Mouse (Mus musculus) mature B cell (primary cell): ENCODE measurements around the gene Gm30302.
"Not testable (repeated sequence)": the region's sequence is repeated elsewhere in the genome, so short reads cannot be mapped to it uniquely, and the experiment has no call there.

Experiments
- in situ Hi-C: fragments of 300-500 bp; cut with MboI; formaldehyde crosslinking; loops from 2 replicates; pipeline ENCODE4 v1.14.3; 2019

The Gm30302 gene

DNA sequence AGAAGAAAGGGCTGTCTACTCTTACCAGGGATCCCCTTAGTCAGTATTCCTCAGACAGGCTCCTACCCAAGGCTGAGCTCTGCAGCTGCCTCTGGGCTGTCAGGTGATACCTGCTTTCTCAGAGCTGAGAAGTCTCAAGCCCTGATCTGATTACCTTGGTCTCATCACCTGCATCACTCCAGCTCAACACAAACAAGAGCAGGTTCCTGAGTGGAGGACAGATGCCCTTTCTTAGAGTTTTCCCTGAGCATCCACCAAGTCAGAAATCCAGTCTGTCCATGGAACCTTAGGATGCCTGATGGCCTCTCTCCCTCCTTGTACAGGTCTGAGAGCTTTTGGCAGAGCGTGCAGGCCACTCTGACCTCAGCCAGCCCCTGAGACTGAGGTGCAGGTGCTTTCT is at the start of gene Gm30302:
Gene Gm30302, minus strand, starts transcription at position 101 of the 400 bp plus-strand sequence.
- in situ Hi-C loops, result no loop called here

DNA sequence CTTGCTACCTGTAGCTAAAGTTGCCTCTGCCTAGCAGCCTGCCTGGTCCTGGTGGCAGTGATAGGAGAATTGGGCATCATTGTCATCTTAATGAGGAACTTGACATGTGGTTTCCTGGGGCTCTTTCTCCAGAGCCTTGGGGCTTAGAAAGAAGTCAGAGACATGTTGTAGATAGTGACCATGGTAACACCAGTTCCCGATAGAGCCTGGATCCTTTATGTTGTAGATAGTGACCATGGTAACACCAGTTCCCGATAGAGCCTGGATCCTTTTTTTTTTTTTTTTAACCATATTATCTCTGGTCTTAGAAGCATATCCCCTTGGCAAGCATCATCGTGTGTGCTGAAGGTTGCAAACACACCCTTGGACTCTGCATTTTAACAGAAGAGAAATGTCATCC is 48.0 kb upstream of the Gm30302 start:
- in situ Hi-C loops, result no loop called here

DNA sequence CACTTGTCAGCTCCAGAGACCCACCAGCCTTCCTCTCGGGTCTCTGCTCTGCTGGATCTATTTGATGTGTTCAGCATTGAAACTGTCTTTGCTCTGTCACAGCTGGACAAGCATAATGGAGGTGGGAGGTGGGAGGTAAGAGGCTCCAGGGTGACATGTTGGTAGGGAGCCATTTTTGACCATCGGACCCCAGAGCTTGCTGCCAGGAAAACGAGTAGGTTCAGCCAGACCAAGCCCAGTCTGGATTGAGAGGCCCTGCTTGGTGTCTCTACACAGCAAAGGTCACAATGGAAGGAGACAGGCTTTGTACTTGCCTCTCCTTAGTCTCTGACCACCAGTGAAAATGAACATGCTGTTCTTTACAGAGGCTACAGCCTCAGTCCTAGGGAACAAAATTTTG is 47.3 kb upstream of the Gm30302 start:
- in situ Hi-C loops, result no loop called here

DNA sequence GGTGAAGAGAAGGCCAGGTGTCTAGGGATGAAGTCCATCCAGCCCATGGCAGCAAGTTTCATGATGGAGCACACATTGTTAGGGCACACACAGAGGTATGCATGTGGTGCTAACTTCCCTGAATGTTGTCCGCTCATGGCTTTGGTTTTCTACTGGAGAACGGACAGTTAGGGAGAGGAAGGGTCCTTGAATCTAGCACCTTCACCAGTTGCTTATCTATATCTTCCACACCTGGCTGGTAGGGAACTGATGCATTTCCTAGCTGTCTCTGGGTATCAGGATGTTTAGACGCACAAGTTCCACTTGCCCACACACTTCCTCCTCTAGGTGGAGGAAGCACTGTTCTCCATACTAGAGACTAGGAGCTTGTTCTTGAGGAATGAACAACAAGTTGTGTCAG is 46.9 kb upstream of the Gm30302 start:
- in situ Hi-C loops, result no loop called here

DNA sequence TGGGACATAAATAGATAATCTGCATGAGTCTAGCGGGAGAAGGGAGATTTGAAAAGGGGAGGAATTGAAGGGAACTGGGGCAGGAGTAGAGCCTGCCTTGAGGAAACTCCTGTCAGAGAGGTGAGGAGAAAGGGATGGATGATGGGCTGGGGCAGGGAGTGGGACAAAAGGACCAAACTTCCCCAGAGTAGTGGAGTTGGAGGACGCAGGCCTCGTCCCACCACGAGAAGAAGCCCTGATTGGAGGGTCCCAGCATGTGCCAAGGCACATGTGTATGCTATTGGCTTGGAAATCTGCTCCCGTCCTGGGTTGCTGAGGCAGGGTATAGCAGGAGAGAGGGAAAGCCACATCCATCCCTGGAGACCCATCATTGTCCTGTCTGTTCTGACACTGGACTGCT is 45.3 kb upstream of the Gm30302 start:
- in situ Hi-C loops, result no loop called here

DNA sequence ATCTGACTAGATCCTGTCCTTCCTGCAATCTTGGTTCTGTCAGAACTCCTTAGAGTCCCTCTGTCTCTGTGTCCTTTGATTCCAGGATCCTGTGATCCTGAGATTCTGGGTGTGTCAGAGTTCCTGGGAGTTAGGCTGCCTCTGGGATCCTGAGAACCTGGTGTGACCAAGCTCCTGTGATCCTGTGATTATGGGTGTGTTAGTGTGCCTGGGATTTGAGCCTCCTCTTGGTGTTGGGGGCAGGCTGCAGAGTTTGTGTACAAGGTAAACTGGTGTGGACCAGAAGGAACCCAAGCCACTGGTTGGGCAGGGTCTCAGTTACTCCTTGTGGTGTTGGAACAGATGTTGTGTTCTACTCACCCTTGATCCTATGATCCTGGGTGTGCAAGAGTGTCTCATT is 42.4 kb upstream of the Gm30302 start:
- in situ Hi-C loops, result no loop called here

DNA sequence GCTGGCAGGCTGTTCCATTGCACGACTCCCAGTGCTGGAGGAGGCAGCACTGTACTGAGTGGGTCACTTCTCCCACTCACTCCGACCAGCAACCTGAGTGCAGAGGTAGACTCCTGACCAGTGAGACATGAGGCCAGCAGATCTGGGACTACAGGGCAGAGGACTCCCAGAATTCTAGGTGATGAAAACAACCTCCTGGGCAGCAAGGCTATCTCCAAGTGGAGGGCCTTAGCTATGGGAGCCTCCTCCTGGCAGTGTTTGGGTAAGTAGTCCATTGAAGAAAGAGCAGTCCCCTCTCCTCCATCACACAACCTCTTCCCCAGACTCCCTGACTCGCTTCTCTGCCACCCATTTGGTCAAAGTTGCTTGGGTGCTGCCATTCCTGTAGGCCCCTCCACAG is 31.6 kb upstream of the Gm30302 start:
- in situ Hi-C loops, result no loop called here

DNA sequence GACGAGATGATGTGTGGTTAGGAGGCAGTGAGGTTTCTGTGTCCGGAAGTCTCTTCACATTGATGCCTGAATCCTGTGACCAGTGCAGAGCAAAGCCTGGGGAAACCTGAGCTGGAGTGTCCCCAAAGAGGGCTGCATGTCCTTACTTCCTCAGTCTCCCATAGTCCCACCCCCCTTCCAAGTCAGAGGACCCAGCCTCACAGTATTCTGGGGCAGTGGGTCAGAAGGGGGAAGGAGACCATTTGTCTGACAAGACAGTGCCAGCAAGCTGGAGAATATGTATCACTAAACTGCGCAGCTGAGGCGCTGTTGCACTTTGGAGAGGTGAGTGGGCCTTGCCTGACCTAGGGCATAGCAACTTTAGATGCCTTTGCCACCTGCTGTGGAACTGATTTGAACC is 26.5 kb upstream of the Gm30302 start:
- in situ Hi-C loops, result no loop called here

DNA sequence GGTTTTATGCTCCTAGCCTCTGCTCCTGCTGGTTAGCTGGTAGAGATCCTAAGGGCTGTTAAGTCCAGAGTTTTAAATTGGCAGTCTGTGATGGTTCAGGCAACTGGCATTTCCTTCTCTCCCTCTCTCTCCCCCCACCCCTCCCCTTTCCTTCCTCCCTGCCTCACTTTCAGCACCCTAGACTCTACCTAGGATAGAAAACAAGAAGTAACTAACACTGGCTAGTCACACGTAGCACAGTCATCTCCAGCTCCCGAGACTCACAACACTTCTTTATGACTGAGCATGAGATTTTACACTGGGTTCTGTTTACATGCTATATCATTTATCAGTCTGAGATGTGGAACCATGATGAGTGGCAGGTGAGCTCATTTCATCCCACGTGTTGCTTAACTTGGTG is 16.2 kb upstream of the Gm30302 start:
- in situ Hi-C loops, result no loop called here

DNA sequence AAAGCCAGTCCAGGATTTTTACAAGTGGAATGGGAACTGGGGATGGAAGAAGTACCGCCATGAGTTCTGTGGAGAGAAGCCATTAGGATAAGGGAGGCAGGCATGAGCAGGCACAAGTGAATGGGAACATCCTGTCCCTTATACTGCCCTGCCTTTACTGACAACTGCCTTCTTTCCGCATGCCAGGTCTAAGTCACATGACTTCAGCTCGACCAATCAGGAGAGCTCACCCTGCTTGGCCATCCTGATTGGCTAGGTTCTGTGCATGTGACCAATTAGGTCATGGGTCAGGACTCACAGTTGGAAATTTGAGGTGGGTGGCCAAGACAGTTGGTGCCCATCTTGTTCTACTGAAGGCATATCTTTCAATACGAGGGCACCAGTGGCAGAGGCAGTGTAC is 15.6 kb upstream of the Gm30302 start:
- in situ Hi-C loops, result no loop called here

DNA sequence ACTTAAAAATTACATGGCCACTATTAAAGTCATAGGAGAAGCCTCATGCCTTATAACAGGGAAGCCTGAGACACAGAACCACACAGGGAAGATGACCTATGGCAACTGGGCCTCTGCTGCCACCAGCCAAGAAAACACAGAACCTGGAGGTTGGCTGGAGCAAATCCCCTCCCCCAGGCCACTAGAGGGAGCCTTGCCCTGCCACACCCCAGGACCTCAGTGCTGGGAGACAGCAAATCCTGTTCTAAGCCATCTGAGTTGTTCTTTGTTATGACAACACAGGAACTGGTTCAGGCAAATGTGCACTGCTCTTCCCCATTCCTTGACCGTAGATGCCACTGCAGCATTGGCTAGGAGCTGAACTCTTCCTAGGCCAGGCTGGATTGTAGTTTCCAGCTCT is 8.3 kb upstream of the Gm30302 start:
- in situ Hi-C loops, result no loop called here

DNA sequence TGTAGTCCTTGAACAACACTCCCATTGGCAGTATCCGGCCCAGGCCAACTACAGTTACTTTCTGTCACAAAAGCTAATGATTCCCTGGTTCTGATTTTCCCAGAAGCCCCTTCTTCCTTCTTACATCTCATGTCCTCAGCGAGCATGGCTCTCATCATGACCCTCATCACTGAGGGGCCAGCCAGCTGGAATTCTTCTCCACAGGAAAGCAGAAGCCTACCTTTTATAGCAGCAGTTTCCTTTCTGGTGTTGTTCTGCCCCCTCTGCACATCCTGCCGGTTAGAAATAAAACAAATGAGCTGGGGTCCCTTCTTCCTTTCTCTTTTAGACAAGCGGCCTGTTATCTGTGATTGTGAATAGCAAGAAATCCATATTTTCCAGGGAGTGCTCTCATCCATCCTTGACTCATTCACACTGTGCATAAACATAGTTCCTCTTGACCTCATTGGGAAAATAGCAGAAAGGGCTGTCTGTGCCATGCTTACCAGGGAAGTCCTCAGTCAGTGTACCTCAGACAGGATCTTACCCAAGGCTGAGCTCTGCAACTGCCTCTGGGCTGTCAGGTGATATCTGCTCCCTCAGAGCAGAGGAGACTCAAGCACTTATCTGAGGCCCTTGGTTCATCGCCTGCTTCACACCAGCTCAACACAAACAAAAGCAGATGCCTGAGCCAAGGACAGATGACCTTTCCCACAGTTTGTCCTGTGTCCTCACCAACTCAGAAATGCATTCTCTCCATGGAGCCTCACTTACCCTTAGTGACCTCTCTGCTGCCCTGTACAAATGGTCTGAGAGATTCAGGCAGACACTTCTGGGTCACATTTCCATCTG is 10.0 kb downstream of the Gm30302 start:
- in situ Hi-C loops, result no loop called here

DNA sequence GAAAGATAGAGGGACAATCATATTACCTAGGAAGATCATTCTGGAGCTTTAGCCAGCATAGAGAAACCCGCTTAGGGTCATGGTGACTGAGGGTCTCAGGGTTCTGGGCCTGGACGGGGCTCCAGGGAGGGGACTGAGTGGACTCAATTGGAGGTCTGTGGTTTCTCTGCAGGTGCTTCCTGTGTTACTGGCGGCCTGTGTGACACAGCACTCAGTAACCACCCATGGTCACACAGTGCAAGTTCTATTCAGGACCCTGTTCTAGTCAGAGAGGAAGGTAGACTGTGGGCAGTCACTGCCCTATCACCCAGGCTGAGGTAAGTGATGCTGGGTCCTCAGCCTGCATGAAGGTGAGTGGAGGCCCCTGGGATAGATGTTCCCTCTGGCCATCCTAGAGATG is 14.9 kb downstream of the Gm30302 start:
- in situ Hi-C loops, result no loop called here

DNA sequence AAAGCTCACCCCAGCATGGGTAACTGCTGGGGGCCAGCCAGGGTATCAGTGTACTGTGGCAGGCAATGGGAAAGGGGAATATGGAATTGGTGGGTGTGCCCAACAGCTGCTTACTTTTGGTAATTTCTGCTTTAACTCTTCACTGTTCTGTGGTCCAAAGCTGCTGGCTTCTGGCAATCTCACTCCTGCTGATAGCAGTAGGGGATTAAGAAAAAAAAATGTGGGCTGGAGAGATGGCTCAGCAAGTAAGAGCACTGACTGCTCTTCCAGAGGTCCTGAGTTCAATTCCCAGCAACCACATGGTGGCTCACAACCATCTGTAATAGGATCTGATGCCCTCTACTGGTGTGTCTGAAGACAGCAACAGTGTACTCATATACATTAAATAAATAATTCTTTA is 27.3 kb downstream of the Gm30302 start:
- in situ Hi-C loops, result not testable (repeated sequence)

DNA sequence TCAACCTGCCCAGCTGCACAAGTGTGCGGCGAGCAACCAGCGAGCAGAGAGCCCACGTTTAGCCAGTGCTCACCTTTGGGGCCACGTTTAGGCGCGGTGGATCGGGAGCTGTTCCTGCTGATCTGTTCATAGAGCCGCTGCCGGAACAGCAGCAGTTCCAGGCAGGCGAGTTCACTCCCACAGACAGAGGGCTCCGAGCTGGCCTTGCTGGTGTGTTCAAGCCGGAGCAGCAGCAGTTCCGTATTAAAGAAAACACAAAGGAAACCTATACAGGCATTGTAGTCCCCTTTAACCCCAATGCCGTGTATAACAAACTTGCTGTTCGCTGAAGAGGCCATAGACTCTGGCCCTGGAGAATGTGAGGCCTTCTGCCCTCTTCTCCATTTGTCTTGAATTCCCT is 29.7 kb downstream of the Gm30302 start:
- in situ Hi-C loops, result no loop called here

DNA sequence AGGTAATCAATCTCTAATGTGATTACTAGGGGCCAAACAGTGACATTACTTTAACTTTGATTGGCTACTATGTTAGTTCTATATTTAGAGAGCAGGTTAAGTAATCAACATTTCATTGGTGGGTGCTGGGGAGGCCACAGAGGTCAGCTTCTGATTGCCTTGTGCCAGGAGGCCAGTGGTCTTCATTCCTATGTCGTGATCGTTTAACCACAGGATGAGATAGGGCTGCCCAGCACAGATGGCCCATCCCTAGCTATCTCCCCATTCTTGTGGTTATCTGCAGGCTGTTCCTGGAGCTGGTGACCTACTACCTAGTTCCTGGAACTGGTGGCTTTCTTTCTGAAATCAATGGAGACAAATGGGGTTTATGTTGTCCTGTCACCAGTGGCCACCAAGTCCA is 30.8 kb downstream of the Gm30302 start:
- in situ Hi-C loops, result no loop called here

DNA sequence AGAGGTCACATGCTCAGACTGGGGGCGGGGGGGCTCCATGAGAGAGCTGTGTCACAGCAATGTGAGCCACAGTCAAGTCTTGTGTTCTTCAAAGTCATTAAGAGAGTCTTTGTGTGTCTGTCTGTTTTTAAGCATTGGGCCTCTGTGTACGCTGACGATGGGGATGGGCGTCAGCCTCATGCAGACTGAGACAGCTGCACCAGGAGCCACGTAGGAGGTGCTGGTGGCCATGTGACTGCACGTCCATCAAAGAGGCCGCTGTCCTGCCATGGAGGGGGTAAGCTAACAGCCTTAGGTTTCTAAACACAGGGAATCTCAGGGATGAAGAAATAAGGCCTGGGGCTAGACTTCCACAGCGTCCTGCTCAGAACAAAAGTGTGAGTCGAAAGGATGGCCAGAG is 32.5 kb downstream of the Gm30302 start:
- in situ Hi-C loops, result no loop called here

DNA sequence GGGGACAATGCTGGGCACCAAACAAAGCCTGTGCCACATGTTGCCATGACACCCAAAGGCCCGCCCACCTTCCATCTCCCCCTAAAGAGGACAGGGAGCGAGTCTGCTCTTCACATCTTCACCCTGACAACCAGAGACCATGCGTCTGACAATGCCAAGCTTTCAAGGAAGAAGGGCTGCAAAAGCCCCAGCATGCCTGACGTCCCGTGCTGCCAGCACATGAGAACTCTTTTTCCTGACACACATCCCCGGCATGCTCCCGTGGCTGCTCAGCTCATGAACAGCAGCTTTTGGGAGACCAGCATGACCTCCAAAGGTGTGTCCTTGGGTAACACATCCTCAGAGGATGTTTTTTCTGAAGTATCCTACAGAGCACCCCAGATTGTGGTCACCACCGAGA is 33.5 kb downstream of the Gm30302 start:
- in situ Hi-C loops, result no loop called here

DNA sequence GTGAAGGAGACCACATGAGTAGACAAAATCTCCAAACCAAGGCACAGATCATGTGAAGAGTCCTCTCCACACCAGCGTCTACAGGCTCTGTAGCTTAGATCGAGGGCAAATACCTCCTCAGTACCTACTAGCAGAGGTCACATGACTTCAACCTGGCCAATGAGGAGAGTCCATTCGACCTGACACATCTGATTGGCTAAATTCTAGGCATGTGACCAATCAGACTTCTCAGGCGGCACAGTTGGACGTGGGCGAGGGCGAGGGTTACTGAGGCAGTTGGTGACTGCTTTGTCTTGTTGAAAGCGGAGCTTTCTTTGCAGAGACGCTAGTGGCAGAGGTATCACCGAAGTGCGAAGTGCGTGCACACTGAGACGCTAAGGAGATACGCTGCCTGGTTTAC is 36.6 kb downstream of the Gm30302 start:
- in situ Hi-C loops, result no loop called here

DNA sequence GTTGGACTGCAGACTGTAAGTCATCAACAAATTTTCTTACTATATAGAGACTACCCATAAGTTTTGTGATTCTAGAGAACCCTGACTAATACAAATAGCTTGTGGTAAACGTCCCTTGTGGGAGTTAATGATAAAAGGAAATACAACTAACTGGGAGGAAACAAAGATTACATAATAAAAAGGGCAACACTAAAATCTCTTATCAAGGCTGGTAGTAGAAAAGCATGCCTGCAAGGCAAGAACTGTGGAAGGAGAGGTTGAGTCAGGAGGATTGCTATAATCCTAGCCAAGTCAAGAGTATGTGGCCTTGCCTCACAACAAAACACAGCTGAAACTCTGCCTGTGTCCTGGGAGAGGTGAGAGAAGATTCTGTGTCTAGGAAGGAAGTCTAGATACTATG is 38.1 kb downstream of the Gm30302 start:
- in situ Hi-C loops, result no loop called here

DNA sequence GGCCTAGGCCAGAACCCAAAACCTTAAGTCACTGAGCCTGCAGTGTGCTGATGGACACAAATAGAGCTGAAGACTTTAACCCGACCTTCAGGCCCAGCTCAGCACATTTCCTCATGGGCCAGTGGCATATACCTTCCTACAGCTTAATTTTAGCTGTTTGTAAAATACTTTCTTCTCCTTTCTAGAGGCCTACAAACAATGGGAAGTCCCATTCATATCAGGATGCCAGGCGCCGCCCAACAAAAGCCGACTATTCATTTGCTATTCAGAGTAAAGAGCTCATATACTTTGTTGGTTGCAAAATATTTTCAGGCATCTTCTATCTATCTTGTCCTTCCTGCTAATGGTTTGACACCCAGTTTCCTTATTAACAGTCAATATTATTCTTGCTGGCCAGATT is 40.8 kb downstream of the Gm30302 start:
- in situ Hi-C loops, result no loop called here

DNA sequence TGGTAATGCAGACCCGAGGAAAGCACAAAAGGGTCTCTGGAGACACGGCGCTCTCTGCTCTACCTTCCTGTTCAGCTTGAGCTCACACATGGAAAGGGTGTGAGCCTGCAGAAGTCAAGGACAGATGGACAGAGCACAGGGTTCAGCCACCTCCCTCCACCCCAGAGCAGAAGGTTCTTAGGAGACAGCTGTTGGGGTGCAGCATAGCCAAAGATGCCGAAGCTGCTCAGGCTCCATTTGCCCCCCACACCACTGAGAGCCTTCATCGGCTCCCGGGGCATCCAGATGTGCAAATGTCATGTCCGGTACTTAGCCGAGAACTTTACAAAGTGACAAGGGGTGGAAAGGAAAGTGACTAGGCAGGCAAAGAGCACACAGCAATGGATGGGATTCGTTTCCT is 42.2 kb downstream of the Gm30302 start:
- in situ Hi-C loops, result no loop called here

DNA sequence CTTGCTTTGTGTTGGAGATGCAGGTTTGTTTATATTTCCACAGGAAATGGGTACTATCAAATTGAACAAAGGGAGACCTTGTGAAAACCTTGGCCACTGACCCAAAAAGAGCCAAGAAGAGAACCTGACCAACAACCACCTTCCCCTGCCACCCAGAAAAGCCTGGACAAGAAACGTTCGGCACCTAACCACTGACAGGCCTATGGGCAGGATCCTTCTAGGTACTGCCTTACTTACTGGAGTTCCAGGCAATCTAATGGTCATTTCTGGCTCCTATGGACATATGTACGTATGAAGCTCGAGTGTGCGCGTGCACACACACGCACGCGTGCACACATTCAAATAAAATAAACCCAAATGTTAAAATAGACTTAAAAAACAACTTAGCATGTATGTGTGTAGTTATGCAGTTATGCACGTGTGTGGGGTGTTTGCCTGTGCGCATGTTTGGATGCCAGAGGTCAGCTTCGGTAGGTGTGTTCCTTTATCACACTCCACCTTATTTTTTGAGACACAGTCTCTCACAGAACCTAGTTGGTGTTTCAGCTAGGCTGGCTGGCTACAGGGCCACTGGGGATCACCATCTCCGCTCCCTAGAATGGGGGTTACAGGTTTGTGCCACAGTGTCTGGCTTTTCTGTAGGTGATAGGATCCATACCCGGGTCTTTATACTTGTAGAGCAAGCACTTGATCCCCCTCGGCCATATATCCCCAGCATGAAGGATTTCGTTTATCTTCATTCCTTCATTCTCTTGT is 57.3 kb downstream of the Gm30302 start:
- in situ Hi-C loops, result no loop called here

DNA sequence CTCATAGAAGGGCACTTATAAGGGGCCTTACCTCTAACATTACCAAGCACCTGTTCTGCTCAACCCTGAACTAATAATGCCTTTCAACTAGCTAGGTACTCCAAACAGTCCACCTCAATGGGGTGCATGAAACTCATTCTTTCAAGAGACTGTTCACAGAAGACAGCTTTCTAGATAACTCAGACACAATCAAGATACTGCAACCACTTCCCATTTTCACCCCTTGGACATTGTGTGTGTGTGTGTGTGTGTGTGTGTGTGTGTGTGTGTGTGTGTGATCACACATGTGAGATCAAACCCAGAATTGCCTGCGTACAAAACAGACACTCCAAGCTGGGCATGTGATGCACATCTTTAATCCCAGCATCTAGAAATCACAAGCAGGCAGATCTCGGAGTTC is 60.8 kb downstream of the Gm30302 start:
- in situ Hi-C loops, result no loop called here
